Mouse (Mus musculus): ENCODE measurements around the gene Bche.

The Bche gene

GRCm38 (mm10) chr3:73708410-73708714, at the start of gene Bche:
Gene Bche (minus strand): TSS chr3:73708415.
- DNase-seq (ENCODE audit: low spot score), result no peak

- DNase-seq (ENCODE audit: low spot score), result no peak
Observed at GRCm38 (mm10) chr3:73741998-73742397, 33.8 kb upstream of the Bche start.

- no peak for DNase-seq (ENCODE audit: low spot score)
Observed at GRCm38 (mm10) chr3:73731677-73732076, 23.5 kb upstream of the Bche start.

- no peak for DNase-seq (ENCODE audit: low spot score)
Observed at GRCm38 (mm10) chr3:73729511-73729910, 21.3 kb upstream of the Bche start.

GRCm38 (mm10) chr3:73725711-73726110, 17.5 kb upstream of the Bche start:
- DNase-seq (ENCODE audit: low spot score), result no peak

GRCm38 (mm10) chr3:73724869-73725268, 16.7 kb upstream of the Bche start:
- DNase-seq (ENCODE audit: low spot score), result no peak

GRCm38 (mm10) chr3:73717610-73718284, 9.5 kb upstream of the Bche start:
- no peak for DNase-seq (ENCODE audit: low spot score)

GRCm38 (mm10) chr3:73709871-73710270, 1.7 kb upstream of the Bche start:
- no peak for DNase-seq (ENCODE audit: low spot score)

GRCm38 (mm10) chr3:73707461-73708409, 480 bp downstream of the Bche start:
- no peak for DNase-seq (ENCODE audit: low spot score)

GRCm38 (mm10) chr3:73706544-73706943, 1.7 kb downstream of the Bche start:
- no peak for DNase-seq (ENCODE audit: low spot score)

- no peak for DNase-seq (ENCODE audit: low spot score)
Observed at GRCm38 (mm10) chr3:73698889-73699288, 9.3 kb downstream of the Bche start.

GRCm38 (mm10) chr3:73673333-73673732, 34.9 kb downstream of the Bche start:
- no peak for DNase-seq (ENCODE audit: low spot score)

GRCm38 (mm10) chr3:73668172-73668571, 40.0 kb downstream of the Bche start:
- DNase-seq (ENCODE audit: low spot score), result no peak

GRCm38 (mm10) chr3:73667245-73668131, 40.7 kb downstream of the Bche start:
- no peak for DNase-seq (ENCODE audit: low spot score)

- DNase-seq (ENCODE audit: low spot score), result no peak
Observed at GRCm38 (mm10) chr3:73650281-73650680, 57.9 kb downstream of the Bche start.

GRCm38 (mm10) chr3:73647064-73647463, 61.2 kb downstream of the Bche start:
- no peak for DNase-seq (ENCODE audit: low spot score)

- DNase-seq (ENCODE audit: low spot score), result no peak
Observed at GRCm38 (mm10) chr3:73611421-73611820, 96.8 kb downstream of the Bche start.

GRCm38 (mm10) chr3:73591757-73592533, 116.3 kb downstream of the Bche start:
- DNase-seq (ENCODE audit: low spot score), result no peak

Data from spleen, adult 12 weeks (tissue).